Comparison of ENCODE assay signal across 18 mouse cellular contexts in genomic region chr11:29794475-29794874, GRCm38 (mm10). TPM values are rescaled to one million over a fixed set of nuclear protein-coding genes. Genes with fewer than 3 reads are reported as not detected.
A peak's percentile ranks its signal among the peaks of the same experiment; 100 is the strongest.
DNase-seq lines count a peak whose midpoint lies in the region; ATAC-seq and TF ChIP-seq lines count a peak whose summit lies in the region.
"Had no signal": no experiment of that assay in that cellular context is flagged by ENCODE, and none has a peak within 500 bp of the region (broad histone marks: within the 10 kb centered on the region; RNA-seq: fewer than 3 reads in every experiment).

No protein-coding gene starts in this region.

- TF ChIP-seq EP300 in CH12.LX (IDR thresholded peaks at IDR 0.05; ENCODE audit: low read length) = no peak

- H3K27ac ChIP-seq in heart, embryonic 16.5 days (ENCODE audit: low read length) = peak overlapping the region; percentile 11; the same call in 1 of the 2 replicates
- no peak overlapping the region; the same call in 1 of the 2 replicates for H3K27ac ChIP-seq in heart, embryonic 12.5 days (ENCODE audit: poor library complexity, severe bottlenecking)
- H3K27ac ChIP-seq in CH12.LX (ENCODE audit: insufficient read depth, low read depth) = no peak overlapping the region
- H3K27ac ChIP-seq: embryonic facial prominence, embryonic 13.5 days; kidney, postnatal 0 days; midbrain, embryonic 13.5 days; neural tube, embryonic 13.5 days had no signal

- H3K9ac ChIP-seq in heart, embryonic 16.5 days (ENCODE audit: low read length) = no peak overlapping the region
- no peak overlapping the region for H3K9ac ChIP-seq in heart, embryonic 12.5 days
- no peak overlapping the region for H3K9ac ChIP-seq in CH12.LX (ENCODE audit: insufficient read depth, low read depth)
- H3K9ac ChIP-seq: embryonic facial prominence, embryonic 13.5 days; midbrain, embryonic 13.5 days; neural tube, embryonic 13.5 days had no signal

- H3K4me1 ChIP-seq in heart, embryonic 16.5 days (ENCODE audit: control insufficient read depth, insufficient read depth, low read length) = peaks cover 17% of the 10 kb centered on the region
- peaks cover 18% of the 10 kb centered on the region for H3K4me1 ChIP-seq in heart, embryonic 12.5 days (replicated peaks)
- peaks cover 15 to 60% of the 10 kb centered on the region in 2 experiments for H3K4me1 ChIP-seq in CH12.LX (ENCODE audit: control insufficient read depth in 1 of 2, insufficient read depth in 2 of 2)
- H3K4me1 ChIP-seq: embryonic facial prominence, embryonic 13.5 days; midbrain, embryonic 13.5 days; neural tube, embryonic 13.5 days had no signal

- no peaks in the 10 kb centered on the region for H3K9me3 ChIP-seq in heart, embryonic 16.5 days (replicated peaks; ENCODE audit: control insufficient read depth, low read length)
- no peaks in the 10 kb centered on the region for H3K9me3 ChIP-seq in heart, embryonic 12.5 days (replicated peaks)
- peaks cover 2% of the 10 kb centered on the region for H3K9me3 ChIP-seq in CH12.LX (replicated peaks; ENCODE audit: low read length)
- H3K9me3 ChIP-seq: embryonic facial prominence, embryonic 13.5 days; midbrain, embryonic 13.5 days; neural tube, embryonic 13.5 days had no signal

- TF ChIP-seq RAD21 in CH12.LX (IDR thresholded peaks at IDR 0.05; ENCODE audit: low read depth, low read length) = no peak

- 19% methylated on average over 2 of the region's 2 CpGs for WGBS in heart, embryonic 16.5 days
- WGBS in heart, embryonic 12.5 days = 36% methylated on average over 2 of the region's 2 CpGs

- in situ Hi-C loops in CH12.LX (cut with MboI; ENCODE audit: low pct_ligation_motif_present, low pct_unique_long_range_greater_than_20kb, low sequenced_read_pairs) = no loop called here

- no peak for TF ChIP-seq POLR2A in CH12.LX (IDR thresholded peaks at IDR 0.05; ENCODE audit: low read depth, low read length)

- no peaks in the 10 kb centered on the region for H3K36me3 ChIP-seq in heart, embryonic 16.5 days (ENCODE audit: control insufficient read depth, insufficient read depth)
- no peaks in the 10 kb centered on the region for H3K36me3 ChIP-seq in heart, embryonic 12.5 days
- peaks cover 0 to 2% of the 10 kb centered on the region in 2 experiments for H3K36me3 ChIP-seq in CH12.LX (replicated peaks in 1 of 2; ENCODE audit: control insufficient read depth in 1 of 2, insufficient read depth in 1 of 2, low read length in 1 of 2)
- H3K36me3 ChIP-seq: embryonic facial prominence, embryonic 13.5 days had no signal

- intact Hi-C loops in left cerebral cortex, postnatal 10 days (cut with DNase I) = no loop called here

- TF ChIP-seq CTCF in CH12.LX (conservative IDR thresholded peaks at IDR 0.05 in 1 of 2, IDR thresholded peaks at IDR 0.05 in 1 of 2; ENCODE audit: low read depth in 2 of 2, low read length in 2 of 2) = no peak

- dilution Hi-C loops in CH12.LX (cut with MboI; ENCODE audit: extremely low pct_ligation_motif_present, extremely low pct_unique_long_range_greater_than_20kb, low sequenced_read_pairs) = no loop called here

- ATAC-seq in frontal cortex, adult (ENCODE audit: low TSS enrichment) = peak; percentile 45
- no peak for ATAC-seq in heart, embryonic 16.5 days (replicated peaks; ENCODE audit: extremely low read depth, insufficient read depth, low FRiP score)
- ATAC-seq in heart, embryonic 12.5 days (ENCODE audit: insufficient number of reproducible peaks, low FRiP score) = no peak
- 0 out of 2 replicates have a peak, but pooled peaks have one; percentile 40 for ATAC-seq in megakaryocyte progenitor cell, adult 5-6 weeks (replicated peaks; ENCODE audit: poor library complexity)
- ATAC-seq: forebrain, embryonic 16.5 days; lung, postnatal 0 days; midbrain, embryonic 13.5 days had no signal

- no peak for DNase-seq in frontal cortex, postnatal 14 days (ENCODE audit: low spot score in 2 of 2)
- no peak for DNase-seq in CH12.LX (ENCODE audit: extremely low read depth)
- DNase-seq in kidney, postnatal 4 days = no peak
- no peak for DNase-seq in left cerebral cortex, postnatal 10 days (ENCODE audit: extremely low spot score in 1 of 2, low spot score in 2 of 2)
- DNase-seq: cerebellum, adult 9-10 months; heart, postnatal 10 days; kidney, adult 11 months; liver had no signal

- H3K4me2 ChIP-seq in heart, embryonic 16.5 days (ENCODE audit: low read depth, low read length) = no peak overlapping the region
- H3K4me2 ChIP-seq in heart, embryonic 12.5 days = no peak overlapping the region; the same call in 1 of the 2 replicates
- H3K4me2 ChIP-seq in CH12.LX (ENCODE audit: insufficient read depth, low read depth, poor library complexity, severe bottlenecking) = no peak overlapping the region
- H3K4me2 ChIP-seq: embryonic facial prominence, embryonic 13.5 days; midbrain, embryonic 13.5 days; neural tube, embryonic 13.5 days had no signal

- no peak overlapping the region for H3K4me3 ChIP-seq in heart, embryonic 16.5 days (ENCODE audit: low read length)
- no peak overlapping the region for H3K4me3 ChIP-seq in heart, embryonic 12.5 days
- H3K4me3 ChIP-seq in CH12.LX (replicated peaks in 1 of 3; ENCODE audit: low read depth in 2 of 3, low read length in 2 of 3, poor library complexity in 1 of 3) = no peak overlapping the region
- H3K4me3 ChIP-seq: embryonic facial prominence, embryonic 13.5 days; midbrain, embryonic 13.5 days; neural tube, embryonic 13.5 days had no signal

- no peaks in the 10 kb centered on the region for H3K27me3 ChIP-seq in heart, embryonic 16.5 days (ENCODE audit: control insufficient read depth, insufficient read depth, low read length)
- no peaks in the 10 kb centered on the region for H3K27me3 ChIP-seq in heart, embryonic 12.5 days (replicated peaks)
- no peaks in the 10 kb centered on the region for H3K27me3 ChIP-seq in CH12.LX (replicated peaks)
- H3K27me3 ChIP-seq: embryonic facial prominence, embryonic 13.5 days; midbrain, embryonic 13.5 days; neural tube, embryonic 13.5 days had no signal

- H3K79me2 ChIP-seq in CH12.LX (replicated peaks; ENCODE audit: control insufficient read depth, extremely low read depth, insufficient read depth, poor library complexity, severe bottlenecking) = no peaks in the 10 kb centered on the region

TF ChIP-seq in CH12.LX, 34 proteins besides CTCF, POLR2A, EP300 and RAD21:
- TF ChIP-seq TCF12 (IDR thresholded peaks at IDR 0.05; ENCODE audit: low read depth, low read length) (no peak), MEF2A (IDR thresholded peaks at IDR 0.05; ENCODE audit: borderline replicate concordance, low read depth, low read length) (peak; percentile 58; the same call in 1 of the 2 replicates)

RNA-seq across cellular contexts. Expression of gene 4931440F15Rik, which starts 31.0 kb away (rescaled TPM):
- polyA plus RNA-seq in heart, embryonic 16.5 days (2015; fragmentation: Nextera tagmentation; extraction: Ambion mirVana) = 0.11 and 0.18 TPM in 2 replicates
- polyA plus RNA-seq in heart, embryonic 12.5 days (2016; fragmentation: Nextera tagmentation; extraction: Ambion mirVana) = 0.19 and 0.39 TPM in 2 replicates
- total RNA-seq in CH12.LX (2012; rRNA removed) (0.04 TPM in 1 of 2 replicates, not detected in the other), CH12.LX (2014; rRNA removed) (not detected in 2 replicates)
- 0.08 TPM in 1 of 2 replicates, not detected in the other for polyA plus RNA-seq in CH12.LX (2012; ENCODE audit: insufficient read length, low read depth)
- total RNA-seq in megakaryocyte progenitor cell, adult 5-6 weeks (2015) = not detected in 2 replicates
- not detected in 2 replicates for total RNA-seq in megakaryocyte progenitor cell, adult 5-6 weeks (2017)
- total RNA-seq in left cerebral cortex, postnatal 10 days (2021) = 1 to 10 TPM; 2.3 to 2.8 TPM

Comparison
In these comparisons a context has a peak if more than half of its experiments do, and no peak if none do; other contexts are left out.
1. ATAC-seq: peak in frontal cortex, adult (single experiment) and megakaryocyte progenitor cell, adult 5-6 weeks (single experiment); none in heart, embryonic 16.5 days (single experiment) and heart, embryonic 12.5 days (single experiment).